Mouse (Mus musculus) forebrain, postnatal 0 days (tissue): ENCODE measurements around the gene Lama5. TPM values are rescaled to one million over a fixed set of nuclear protein-coding genes. Genes with fewer than 3 reads are reported as not detected.

Experiments used
- ATAC-seq: fragments of 200-750 bp; cut with Nextera tagmentation; 2 replicates; pipeline ENCODE4 v1.8.0; 2017; ENCODE audit warnings: mild to moderate bottlenecking, moderate library complexity
- DNase-seq: peaks from one replicate; pipeline ENCODE4 v3.0.0-alpha.2; 2015
- H3K27ac ChIP-seq: fragments of 300-500 bp; sonication (generic); 2 replicates; pipeline ENCODE4 v1.5.1; 2014; ENCODE audit warnings: low read depth, mild to moderate bottlenecking, antibody characterized with exemption, low read length, moderate library complexity, mixed read lengths
- H3K27me3 ChIP-seq: fragments of 300-500 bp; sonication (generic); 2 replicates; pipeline ENCODE4 v1.6.1; 2014; ENCODE audit warnings: mild to moderate bottlenecking, low read length, mixed read lengths; ENCODE audit not compliant: insufficient read depth
- H3K36me3 ChIP-seq: fragments of 300-500 bp; sonication (generic); 2 replicates; pipeline ENCODE4 v1.6.1; 2014; ENCODE audit warnings: mild to moderate bottlenecking, moderate library complexity; ENCODE audit not compliant: insufficient read depth
- H3K4me1 ChIP-seq: fragments of 300-500 bp; sonication (generic); 2 replicates; pipeline ENCODE4 v1.6.1; 2014; ENCODE audit warnings: antibody characterized with exemption; ENCODE audit not compliant: insufficient read depth
- H3K4me2 ChIP-seq: fragments of 300-500 bp; sonication (generic); 2 replicates; pipeline ENCODE4 v1.6.1; 2014; ENCODE audit warnings: low read depth, mild to moderate bottlenecking, moderate library complexity
- H3K4me3 ChIP-seq: fragments of 300-500 bp; sonication (generic); 2 replicates; pipeline ENCODE4 v1.5.1; 2014; ENCODE audit warnings: low read depth, low read length, mixed read lengths
- H3K9ac ChIP-seq: fragments of 300-500 bp; sonication (generic); 2 replicates; pipeline ENCODE4 v1.6.1; 2014; ENCODE audit warnings: mild to moderate bottlenecking
- H3K9me3 ChIP-seq: fragments of 300-500 bp; sonication (generic); 2 replicates; pipeline ENCODE4 v1.6.1; 2016; ENCODE audit warnings: low read length
- CTCF ChIP-seq: sonication (generic); IDR thresholded peaks from 2 replicates; pipeline ENCODE4 v1.5.1; 2016; ENCODE audit warnings: antibody characterized with exemption, control low read depth, low read depth
- WGBS: fragments of 180-500 bp; shearing (Covaris S2); extraction: QIAGEN DNeasy Blood & Tissue Kit; methylation state at CpG from one replicate; pipeline ENCODE4 v1.1.7; 2014; 5-methylcytosine and 5-hydroxymethylcytosine counted together
- polyA plus RNA-seq: library from polyadenylated mRNA; unstranded; fragments of >200 nt; fragmentation: Nextera tagmentation; extraction: Ambion mirVana; gene quantifications from 2 replicates; pipeline ENCODE4 v1.2.1, GENCODE M21; 2015
- total RNA-seq: library from RNA; depleted of rRNA; stranded (reverse); fragments of >200 nt; gene quantifications from 2 replicates; pipeline ENCODE4 v1.2.3, GENCODE M21; 2014

Gene Lama5
- total and polyA plus RNA-seq, 2 experiments from 2014 or later = 1.4 to 8.9 TPM

DNA sequence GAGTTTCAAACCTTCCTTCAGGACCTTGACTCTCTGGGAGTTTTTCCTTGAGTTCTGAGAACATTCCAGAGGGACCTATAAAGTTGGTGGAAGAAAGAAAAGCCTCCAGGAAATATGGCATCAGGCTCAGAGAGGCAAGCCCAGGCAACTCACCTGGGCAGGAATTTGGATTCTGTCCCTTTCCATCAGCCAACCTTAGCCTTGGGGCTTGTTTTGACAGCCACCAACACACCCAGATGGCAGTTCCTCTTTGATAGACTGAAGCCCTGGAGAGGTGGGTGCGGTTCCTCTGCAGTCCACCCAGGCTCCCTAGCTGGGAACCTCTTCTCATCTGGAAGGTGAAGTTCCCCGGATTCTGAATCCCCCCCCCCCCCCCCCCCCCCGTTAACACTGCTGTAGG lies 10.8 kb upstream of the Lama5 start:
- Histone ChIP-seq H3K27me3 (no peaks in the 10 kb centered on the region), H3K4me1 (no peaks in the 10 kb centered on the region), H3K4me2 (no peak overlapping the region), H3K36me3 (no peaks in the 10 kb centered on the region), H3K9me3 (no peaks in the 10 kb centered on the region), H3K4me3 (no peak overlapping the region), H3K9ac (no peak overlapping the region), H3K27ac (no peak overlapping the region)
- ATAC-seq (no peak), DNase-seq (no peak)
- 44% methylated on average over 3 of the region's 3 CpGs for WGBS
- no peak for TF ChIP-seq CTCF

DNA sequence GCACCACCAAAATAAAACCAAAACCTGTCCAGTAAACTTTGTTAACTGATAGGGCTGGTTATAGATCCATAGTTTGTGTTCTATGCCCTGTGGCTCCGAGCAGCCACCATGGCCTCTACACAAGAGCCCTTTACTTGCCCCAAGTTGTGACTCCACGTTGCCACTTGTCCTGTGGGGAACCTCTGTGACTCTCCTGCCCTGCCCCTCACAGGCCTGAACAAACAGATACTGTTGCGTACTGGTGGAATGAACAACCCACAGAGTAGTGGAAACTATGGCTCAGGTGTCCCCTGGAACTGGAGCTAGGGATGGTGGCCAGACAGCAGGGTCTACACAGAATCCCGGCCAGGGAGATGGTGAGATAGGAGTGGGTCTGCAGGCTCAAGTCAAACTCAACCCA lies 10.1 kb upstream of the Lama5 start:
- Histone ChIP-seq H3K27ac (no peak overlapping the region), H3K36me3 (no peaks in the 10 kb centered on the region), H3K4me1 (no peaks in the 10 kb centered on the region), H3K27me3 (no peaks in the 10 kb centered on the region), H3K9me3 (no peaks in the 10 kb centered on the region), H3K4me2 (no peak overlapping the region), H3K9ac (no peak overlapping the region), H3K4me3 (no peak overlapping the region)
- 89% methylated on average over 4 of the region's 4 CpGs for WGBS
- ATAC-seq = no peak
- TF ChIP-seq CTCF = no peak
- DNase-seq = no peak

DNA sequence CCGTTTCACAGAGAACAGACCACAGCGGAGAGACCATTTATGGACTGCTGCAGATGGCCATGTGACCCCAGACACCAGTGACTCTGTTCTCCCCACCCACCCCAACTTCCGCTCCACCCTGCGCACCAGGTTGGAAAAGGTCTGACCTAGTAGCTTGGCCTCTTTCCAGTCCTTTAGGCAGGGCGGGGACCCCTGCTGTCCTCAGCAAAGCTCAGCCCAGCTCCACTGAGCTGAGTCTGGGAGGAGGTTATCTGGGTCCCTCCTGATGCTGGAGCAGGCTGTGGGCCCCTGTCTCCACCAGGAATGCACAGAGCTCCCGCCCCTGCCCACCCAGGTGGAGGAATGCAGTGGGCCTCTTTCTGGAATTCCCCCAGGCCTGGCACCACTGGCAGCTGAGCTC lies 9.3 kb upstream of the Lama5 start:
- Histone ChIP-seq H3K4me2 (no peak overlapping the region), H3K4me1 (no peaks in the 10 kb centered on the region), H3K9me3 (no peaks in the 10 kb centered on the region), H3K36me3 (no peaks in the 10 kb centered on the region), H3K27me3 (no peaks in the 10 kb centered on the region), H3K9ac (no peak overlapping the region), H3K4me3 (no peak overlapping the region), H3K27ac (no peak overlapping the region)
- TF ChIP-seq CTCF = no peak
- ATAC-seq (no peak), DNase-seq (no peak)
- WGBS = 55% methylated on average over 6 of the region's 6 CpGs

DNA sequence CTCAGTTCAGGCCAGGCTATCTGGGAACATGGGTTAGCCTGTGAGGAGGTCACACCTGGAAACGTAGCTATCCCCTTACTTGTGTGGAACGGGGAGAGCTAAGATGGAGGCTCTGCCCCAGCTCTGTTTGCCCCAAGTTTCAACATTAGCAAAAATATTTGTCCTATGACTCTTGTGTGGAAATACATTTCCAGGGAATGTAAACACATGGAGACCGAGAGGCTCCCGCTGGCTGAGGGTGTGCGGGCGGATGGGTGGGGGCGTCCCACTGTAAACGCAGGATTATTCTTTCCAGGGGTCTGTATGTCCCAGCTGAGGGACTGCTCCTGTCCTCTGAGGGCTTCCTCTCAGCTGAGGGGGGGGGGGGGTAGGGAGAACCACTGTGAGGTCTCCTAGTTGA lies 8.7 kb upstream of the Lama5 start:
- H3K4me2 ChIP-seq = no peak overlapping the region
- no peak for TF ChIP-seq CTCF
- no peak overlapping the region for H3K9ac ChIP-seq
- ATAC-seq (no peak), DNase-seq (no peak)
- H3K36me3 ChIP-seq = no peaks in the 10 kb centered on the region
- H3K4me3 ChIP-seq = no peak overlapping the region
- no peak overlapping the region for H3K27ac ChIP-seq
- WGBS = 94% methylated on average over 8 of the region's 8 CpGs
- no peaks in the 10 kb centered on the region for H3K4me1 ChIP-seq
- H3K27me3 ChIP-seq = no peaks in the 10 kb centered on the region
- H3K9me3 ChIP-seq = no peaks in the 10 kb centered on the region

DNA sequence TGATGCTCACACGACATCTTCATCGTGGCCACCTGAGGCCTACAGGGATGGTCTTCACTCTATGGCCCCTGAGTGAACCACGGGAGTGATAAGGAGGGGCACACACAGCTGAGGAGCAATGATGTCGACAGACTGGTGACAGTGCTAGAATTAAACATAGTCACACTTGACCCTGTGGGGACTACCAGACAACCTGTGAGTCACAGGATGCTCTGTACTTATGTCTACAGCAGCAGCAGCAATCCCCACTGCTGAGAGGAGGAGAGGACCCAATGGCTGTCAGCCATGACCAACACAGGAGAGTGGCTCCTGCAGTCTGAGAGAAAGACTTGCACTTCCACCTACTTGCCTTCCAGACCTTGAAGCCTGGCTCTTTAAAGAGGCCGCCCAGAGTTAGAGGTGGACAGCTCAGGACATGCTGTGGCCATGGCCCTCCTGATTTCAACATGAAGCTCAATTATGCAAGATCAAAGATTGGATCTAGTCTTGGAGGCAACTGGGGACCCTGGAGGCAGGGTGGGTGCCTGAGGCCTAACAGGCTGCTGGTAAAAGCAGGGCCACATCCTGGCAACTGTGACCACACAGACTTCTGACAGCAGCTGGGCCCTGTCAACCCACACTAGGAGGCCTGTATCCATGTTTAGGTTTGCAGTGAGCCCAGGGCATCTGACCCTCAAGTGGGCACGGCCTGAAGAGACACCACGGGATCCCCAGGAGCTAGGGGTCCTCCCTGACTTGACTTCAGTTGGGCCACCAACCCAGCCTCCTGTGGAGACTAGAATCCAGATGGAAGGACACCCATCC lies 7.6 kb upstream of the Lama5 start:
- TF ChIP-seq CTCF = no peak
- WGBS = 87% methylated on average over 7 of the region's 7 CpGs
- Histone ChIP-seq H3K27ac (no peak overlapping the region), H3K4me2 (no peak overlapping the region), H3K4me3 (no peak overlapping the region), H3K9ac (no peak overlapping the region), H3K27me3 (no peaks in the 10 kb centered on the region), H3K36me3 (no peaks in the 10 kb centered on the region), H3K4me1 (no peaks in the 10 kb centered on the region), H3K9me3 (no peaks in the 10 kb centered on the region)
- ATAC-seq = no peak
- no peak for DNase-seq

DNA sequence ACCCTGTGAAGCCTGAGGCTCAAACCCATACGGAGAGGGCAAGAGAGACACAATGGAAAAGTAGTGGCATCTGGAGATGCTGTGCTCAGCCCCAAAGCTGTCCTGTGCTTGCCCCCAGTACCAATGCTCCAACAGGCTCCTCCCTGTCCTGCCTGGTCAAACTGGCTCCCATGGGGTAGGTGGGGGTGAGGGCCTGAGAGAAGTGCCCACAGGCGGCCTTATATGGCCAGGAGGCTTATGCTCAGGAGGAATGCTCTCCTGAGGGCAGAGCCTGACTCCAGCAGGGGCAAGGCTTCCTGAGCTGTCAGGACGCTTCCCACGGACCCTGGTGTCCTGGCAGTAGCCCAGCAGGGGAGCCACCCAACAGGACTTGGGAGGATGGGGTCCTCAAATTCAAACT lies 4.8 kb upstream of the Lama5 start:
- 36% methylated on average over 4 of the region's 4 CpGs for WGBS
- TF ChIP-seq CTCF = no peak

DNA sequence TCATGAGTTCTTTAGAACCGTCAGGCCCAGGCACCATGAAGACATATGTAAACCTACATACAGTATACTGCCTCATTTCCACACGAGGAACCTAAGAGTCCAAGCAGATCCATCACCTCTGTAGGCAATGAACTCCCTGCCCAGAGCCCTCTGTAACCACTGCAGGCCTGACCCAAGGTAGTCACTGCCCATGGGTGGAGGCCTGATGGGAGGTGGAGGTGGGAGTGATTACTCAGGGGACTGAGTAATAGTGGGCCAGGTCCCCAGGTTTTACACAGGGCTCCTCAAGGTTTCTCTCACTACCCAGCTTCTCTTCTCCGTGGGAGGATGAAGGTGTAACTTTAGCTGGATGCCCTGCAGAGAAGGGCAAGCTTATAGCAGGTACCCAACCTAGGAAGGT lies 3.5 kb upstream of the Lama5 start:
- no peak overlapping the region for H3K9ac ChIP-seq
- no peak for DNase-seq

More for the DNA sequence above, 4.8 kb upstream of the Lama5 start:
- H3K36me3 ChIP-seq = no peaks in the 10 kb centered on the region
- no peaks in the 10 kb centered on the region for H3K27me3 ChIP-seq
- ATAC-seq = no peak
- no peak for DNase-seq
- no peak overlapping the region for H3K27ac ChIP-seq
- H3K4me1 ChIP-seq = peaks cover 10% of the 10 kb centered on the region; the same call in 1 of the 2 replicates
- no peak overlapping the region for H3K4me2 ChIP-seq
- no peak overlapping the region for H3K4me3 ChIP-seq
- no peak overlapping the region for H3K9ac ChIP-seq
- H3K9me3 ChIP-seq = no peaks in the 10 kb centered on the region

More for the DNA sequence above, 3.5 kb upstream of the Lama5 start:
- H3K9me3 ChIP-seq = no peaks in the 10 kb centered on the region
- no peak overlapping the region for H3K4me2 ChIP-seq
- H3K4me3 ChIP-seq = no peak overlapping the region
- peaks cover 13% of the 10 kb centered on the region; the same call in 1 of the 2 replicates for H3K4me1 ChIP-seq
- no peak overlapping the region for H3K27ac ChIP-seq
- WGBS = 86% methylated on average over 3 of the region's 3 CpGs
- peaks cover 8% of the 10 kb centered on the region; the same call in 1 of the 2 replicates for H3K27me3 ChIP-seq
- no peak for TF ChIP-seq CTCF
- no peaks in the 10 kb centered on the region for H3K36me3 ChIP-seq
- no peak for ATAC-seq
